Mouse (Mus musculus): ENCODE measurements around the gene Stum. TPM values are rescaled to one million over a fixed set of nuclear protein-coding genes. Genes with fewer than 3 reads are reported as not detected.

Gene Stum
- total RNA-seq (2023) = 0.18 TPM

GRCm38 (mm10) chr1:180483399-180484291 lies at the start of gene Stum:
Gene Stum, minus strand, starts transcription at chr1:180483504.

Other genes with a start within 250 kb of the Stum start
- 25.1 TPM for gene Psen2, start 220.1 kb downstream of the Stum start, total RNA-seq (2023)
- 278 TPM for gene Itpkb, start 153.0 kb downstream of the Stum start, total RNA-seq (2023)
- gene Parp1, start 85.4 kb upstream of the Stum start, total RNA-seq (2023) = 75.9 TPM
- gene Lin9, start 157.6 kb upstream of the Stum start, total RNA-seq (2023) = 17.2 TPM
- gene Mixl1, start 213.5 kb upstream of the Stum start, total RNA-seq (2023) = not detected
- 47.5 TPM for gene Acbd3, start 242.5 kb upstream of the Stum start, total RNA-seq (2023)

All from CD8-positive naive resting alpha-beta T cell, adult 57 days (primary cell).